Mouse (Mus musculus) E14TG2a.4 (cell line): ENCODE results near the gene Smad3.

Experiments used
- CTCF ChIP-seq: conservative IDR thresholded peaks from 2 replicates; pipeline ENCODE4 v1.5.1; 2014; ENCODE audit warnings: low read length
- NANOG ChIP-seq: IDR thresholded peaks from 2 replicates; pipeline ENCODE4 v1.6.1; 2014; ENCODE audit warnings: borderline replicate concordance, low read length, mixed read lengths
- POU5F1 ChIP-seq: IDR thresholded peaks from 2 replicates; pipeline ENCODE4 v1.6.1; 2014; ENCODE audit warnings: low read length, borderline replicate concordance

- TF ChIP-seq CTCF (no peak), NANOG (no peak), POU5F1 (no peak)
Observed at GRCm38 (mm10) chr9:63742318-63742717, 15.5 kb downstream of the Smad3 start.
